Mouse (Mus musculus) cerebellum, adult 9-11 months (tissue): ENCODE data around the gene Mapk3.
"Not testable (repeated sequence)": the region's sequence is repeated elsewhere in the genome, so short reads cannot be mapped to it uniquely, and the experiment has no call there.

Source experiments
- DNase-seq: peaks from one replicate; pipeline ENCODE4 v3.0.0; 2022

Gene Mapk3

GRCm38 (mm10) chr7:126759050-126759671 lies at the start of gene Mapk3:
Gene Mapk3 (plus strand): TSS chr7:126759601.
- DNase-seq: peak; percentile 93

GRCm38 (mm10) chr7:126710266-126710665 lies 49.1 kb upstream of the Mapk3 start:
- DNase-seq: no peak

GRCm38 (mm10) chr7:126711910-126712309 lies 47.5 kb upstream of the Mapk3 start:
- DNase-seq: no peak

GRCm38 (mm10) chr7:126715679-126716078 lies 43.7 kb upstream of the Mapk3 start:
- DNase-seq: no peak

GRCm38 (mm10) chr7:126717566-126717965 lies 41.8 kb upstream of the Mapk3 start:
- DNase-seq: no peak

DNA sequence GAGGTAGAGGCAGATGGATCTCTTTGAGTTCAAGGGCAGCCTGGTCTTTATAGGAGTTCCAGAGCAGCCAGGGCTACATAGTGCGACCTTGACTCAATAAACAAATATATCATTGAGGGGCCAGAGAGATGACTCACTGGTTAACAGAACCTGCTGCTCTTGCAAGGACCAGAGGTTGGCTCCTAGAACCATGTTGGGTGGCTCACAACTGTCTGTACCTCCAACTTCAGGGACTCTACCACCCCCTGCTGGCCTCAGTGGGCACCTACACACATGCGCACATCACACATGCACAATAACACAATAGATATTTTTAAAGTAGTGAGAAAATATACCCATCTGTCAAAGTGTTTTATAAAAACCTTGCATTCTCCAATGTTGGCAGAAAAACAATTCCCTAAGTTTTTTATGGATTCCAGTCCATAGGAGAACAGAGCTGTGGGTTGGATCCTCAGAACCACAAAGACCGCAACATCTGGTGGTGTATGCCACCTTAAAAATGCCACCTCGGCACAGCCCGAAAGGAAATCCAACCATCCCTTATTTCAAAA lies 40.5 kb upstream of the Mapk3 start:
- no peak for DNase-seq

- DNase-seq: no peak
Measured at GRCm38 (mm10) chr7:126721635-126722034, 37.8 kb upstream of the Mapk3 start.

DNA sequence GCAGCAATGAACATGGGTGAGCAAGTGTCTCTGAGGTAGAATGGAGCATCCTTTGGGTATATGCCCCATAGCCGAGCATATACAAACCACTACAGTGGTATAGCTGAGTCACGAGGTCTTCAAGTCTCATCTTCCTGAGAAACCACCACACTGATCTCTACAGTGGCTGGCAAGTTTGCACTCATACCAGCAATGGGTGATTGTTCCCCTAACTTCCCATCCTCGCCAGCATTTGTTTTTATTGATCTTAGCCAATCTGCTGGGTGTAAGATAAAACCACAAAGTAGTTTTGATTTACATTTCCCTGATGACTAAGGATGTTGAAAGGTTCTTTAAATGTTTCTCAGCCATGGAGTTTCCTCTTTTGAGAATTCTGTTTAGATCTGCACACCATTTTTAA lies 34.3 kb upstream of the Mapk3 start:
- DNase-seq: no peak

- DNase-seq: no peak
Measured at GRCm38 (mm10) chr7:126725667-126726066, 33.7 kb upstream of the Mapk3 start.

- DNase-seq: not testable (repeated sequence)
Measured at GRCm38 (mm10) chr7:126730256-126730789, 29.1 kb upstream of the Mapk3 start.

GRCm38 (mm10) chr7:126736122-126736521 lies 23.3 kb upstream of the Mapk3 start:
- no peak for DNase-seq

- no peak for DNase-seq
Measured at GRCm38 (mm10) chr7:126739551-126739950, 19.9 kb upstream of the Mapk3 start.

- no peak for DNase-seq
Measured at GRCm38 (mm10) chr7:126740132-126740735, 19.2 kb upstream of the Mapk3 start.

- DNase-seq: no peak
Measured at GRCm38 (mm10) chr7:126740977-126741376, 18.4 kb upstream of the Mapk3 start.

- DNase-seq: no peak
Measured at GRCm38 (mm10) chr7:126741452-126741851, 17.9 kb upstream of the Mapk3 start.

GRCm38 (mm10) chr7:126741964-126742482 lies 17.4 kb upstream of the Mapk3 start:
- DNase-seq: no peak

DNA sequence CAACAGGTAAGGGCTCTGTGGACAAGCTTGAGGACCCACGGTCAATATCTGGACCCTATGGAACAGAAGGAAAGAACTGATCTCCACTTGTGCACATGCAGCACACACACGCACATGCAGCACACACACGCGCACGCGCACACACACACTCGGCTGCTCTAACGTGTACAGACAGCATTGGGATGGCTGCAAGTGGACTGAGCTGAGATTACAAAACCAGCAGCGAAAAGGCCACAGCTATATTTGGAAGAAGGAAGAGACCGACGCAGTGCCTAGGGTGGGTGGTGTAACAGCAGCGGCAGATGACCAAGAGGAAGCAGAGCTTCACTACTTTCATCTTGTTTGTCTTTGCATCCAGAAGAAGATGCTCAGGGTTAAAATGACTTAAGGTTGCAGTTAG lies 13.3 kb upstream of the Mapk3 start:
- no peak for DNase-seq

- DNase-seq: no peak
Measured at GRCm38 (mm10) chr7:126746798-126747197, 12.6 kb upstream of the Mapk3 start.

DNA sequence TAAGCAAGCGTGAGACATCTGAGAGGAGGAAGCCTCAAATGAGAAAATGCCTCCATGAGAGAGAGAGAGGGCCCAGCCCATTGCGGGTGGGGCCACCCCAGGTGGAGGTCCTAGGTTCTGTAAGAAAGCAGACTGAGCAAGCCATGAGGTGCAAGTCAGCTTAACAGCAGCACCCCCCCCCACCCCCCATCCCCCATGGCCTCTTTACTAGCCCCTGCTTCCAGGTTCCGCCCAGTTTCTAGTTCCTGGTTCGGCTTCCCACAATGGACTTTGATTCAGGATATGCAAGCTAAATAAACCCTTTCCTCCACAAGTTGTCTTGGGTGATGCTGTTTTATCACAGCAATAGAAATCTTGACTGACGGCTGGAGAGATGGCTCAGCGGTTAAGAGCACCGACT lies 10.6 kb upstream of the Mapk3 start:
- DNase-seq: no peak

GRCm38 (mm10) chr7:126749582-126750343 lies 9.6 kb upstream of the Mapk3 start:
- no peak for DNase-seq

- DNase-seq: peak; percentile 82
Measured at GRCm38 (mm10) chr7:126754866-126755265, 4.5 kb upstream of the Mapk3 start.

DNA sequence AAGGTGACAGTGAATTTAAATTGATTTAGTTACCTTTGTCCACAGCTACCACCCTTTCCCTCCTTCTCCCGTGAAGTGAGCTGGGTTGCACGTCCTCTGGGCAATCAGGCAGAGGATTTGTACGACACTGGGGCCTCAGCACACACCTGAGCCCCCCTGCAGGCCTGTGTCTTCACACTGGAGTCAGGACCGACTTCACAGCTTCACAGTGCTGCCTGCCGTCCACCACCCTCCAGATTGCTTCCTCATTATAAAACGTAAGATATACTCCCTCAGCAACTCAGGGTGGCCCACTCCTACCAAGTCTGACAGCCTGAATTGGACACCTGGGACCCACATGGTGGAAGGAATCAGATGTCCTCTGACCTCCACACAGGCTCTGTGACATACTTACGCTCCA lies 862 bp upstream of the Mapk3 start:
- peak; percentile 55 for DNase-seq

GRCm38 (mm10) chr7:126759672-126760390 lies 430 bp downstream of the Mapk3 start:
- peak; percentile 85 for DNase-seq
